Comparison of ENCODE assay signal across 9 mouse cellular contexts in the genomic region with DNA sequence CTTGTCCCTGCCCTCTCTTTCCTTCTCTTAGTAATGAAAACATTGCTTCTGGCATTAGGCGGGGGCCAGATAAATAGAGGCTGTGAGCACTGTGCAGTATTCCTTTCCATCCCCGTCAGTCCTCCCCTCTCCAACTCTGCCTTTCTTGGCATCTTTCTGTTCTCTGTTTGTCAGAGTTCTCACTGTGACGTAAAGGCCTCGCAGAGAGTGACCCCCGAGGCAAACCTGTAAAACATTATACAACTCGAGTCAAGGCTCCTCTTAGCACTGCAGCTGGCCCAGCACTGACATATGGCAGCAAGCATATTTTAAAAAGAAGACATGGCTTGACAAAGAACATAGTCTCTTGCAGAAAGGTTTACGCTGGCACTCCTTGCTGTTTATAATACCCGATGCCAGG.
DNase-seq lines count a peak whose midpoint lies in the region; ATAC-seq lines count a peak whose summit lies in the region.
"Had no signal": no experiment of that assay in that cellular context is flagged by ENCODE, and none has a peak within 500 bp of the region (broad histone marks: within the 10 kb centered on the region; RNA-seq: fewer than 3 reads in every experiment).

No protein-coding gene starts in this region.

- WGBS in hindbrain, embryonic 10.5 days, result 63% methylated on average over 8 of the region's 8 CpGs
- WGBS in neural tube, embryonic 15.5 days, result 32% methylated on average over 8 of the region's 8 CpGs

- no peak overlapping the region for H3K4me3 ChIP-seq in hindbrain, embryonic 10.5 days
- H3K4me3 ChIP-seq in neural tube, embryonic 15.5 days (replicated peaks), result no peak overlapping the region

- H3K36me3 ChIP-seq in hindbrain, embryonic 10.5 days, result no peaks in the 10 kb centered on the region
- no peaks in the 10 kb centered on the region for H3K36me3 ChIP-seq in neural tube, embryonic 15.5 days

- DNase-seq in kidney, adult 9 months, result peak; percentile 14
- no peak for DNase-seq in kidney, adult 11 months
- peak; percentile 14 for DNase-seq in hindbrain, embryonic 10.5 days (ENCODE audit: low spot score)
- DNase-seq in liver, result peak; percentile 7
- no peak for DNase-seq in testis, postnatal 14 days (ENCODE audit: low spot score)
- DNase-seq in urinary bladder, postnatal 25 days (ENCODE audit: low spot score), result no peak

- H3K27ac ChIP-seq in hindbrain, embryonic 10.5 days, result no peak overlapping the region
- peak overlapping the region; percentile 48; the same call in 1 of the 2 replicates for H3K27ac ChIP-seq in neural tube, embryonic 15.5 days (replicated peaks)

- H3K4me1 ChIP-seq in hindbrain, embryonic 10.5 days (replicated peaks), result no peaks in the 10 kb centered on the region
- H3K4me1 ChIP-seq in neural tube, embryonic 15.5 days, result peaks cover 14% of the 10 kb centered on the region

- no peaks in the 10 kb centered on the region for H3K9me3 ChIP-seq in hindbrain, embryonic 10.5 days
- H3K9me3 ChIP-seq in neural tube, embryonic 15.5 days (replicated peaks), result no peaks in the 10 kb centered on the region

- H3K9ac ChIP-seq in neural tube, embryonic 15.5 days (replicated peaks), result no peak overlapping the region

- no peaks in the 10 kb centered on the region for H3K27me3 ChIP-seq in hindbrain, embryonic 10.5 days (ENCODE audit: insufficient read depth, poor library complexity, severe bottlenecking)
- no peaks in the 10 kb centered on the region for H3K27me3 ChIP-seq in neural tube, embryonic 15.5 days (replicated peaks)
- H3K27me3 ChIP-seq: CH12.LX had no signal

- ATAC-seq in neural tube, embryonic 15.5 days (ENCODE audit: low FRiP score), result peak; percentile 50
- ATAC-seq in granulocyte monocyte progenitor cell, adult 5-6 weeks (replicated peaks; ENCODE audit: poor library complexity, severe bottlenecking), result no peak

- peak overlapping the region; percentile 33 for H3K4me2 ChIP-seq in neural tube, embryonic 15.5 days

Comparison
In these comparisons a context has a peak if more than half of its experiments do, and no peak if none do; other contexts are left out.
1. DNase-seq: peak in kidney, adult 9 months (single experiment), hindbrain, embryonic 10.5 days (single experiment) and liver (single experiment); none in kidney, adult 11 months (single experiment), testis, postnatal 14 days (single experiment) and urinary bladder, postnatal 25 days (single experiment).